Mouse (Mus musculus): ENCODE data around the gene Prkg1. TPM values are rescaled to one million over a fixed set of nuclear protein-coding genes. Genes with fewer than 3 reads are reported as not detected.
A peak's percentile ranks its signal among the peaks of the same experiment; 100 is the strongest.

Prkg1 gene
- polyA plus RNA-seq, 1 experiment from 2014 or later = 3.5 TPM

GRCm38 (mm10) chr19:31594011-31594410, 170.8 kb downstream of the Prkg1 start:
- no peaks in the 10 kb centered on the region for H3K27me3 ChIP-seq
- H3K4me3 ChIP-seq (replicated peaks) = no peak overlapping the region
- WGBS = 68% methylated on average over 1 of the region's 1 CpGs
- H3K4me1 ChIP-seq = no peaks in the 10 kb centered on the region
- H3K36me3 ChIP-seq = no peaks in the 10 kb centered on the region
- no peak overlapping the region for H3K9ac ChIP-seq
- ATAC-seq (replicated peaks; ENCODE audit: low FRiP score) = no peak
- H3K4me2 ChIP-seq = no peak overlapping the region
- H3K27ac ChIP-seq = no peak overlapping the region
- no peaks in the 10 kb centered on the region for H3K9me3 ChIP-seq (replicated peaks)

- no peak overlapping the region for H3K4me3 ChIP-seq (replicated peaks)
- ATAC-seq (replicated peaks; ENCODE audit: low FRiP score) = no peak
- no peaks in the 10 kb centered on the region for H3K36me3 ChIP-seq
- H3K9me3 ChIP-seq (replicated peaks) = no peaks in the 10 kb centered on the region
- H3K27ac ChIP-seq = no peak overlapping the region
- H3K27me3 ChIP-seq = no peaks in the 10 kb centered on the region
- no peak overlapping the region for H3K4me2 ChIP-seq
- WGBS = 88% methylated on average over 5 of the region's 5 CpGs
- H3K4me1 ChIP-seq = no peaks in the 10 kb centered on the region
- no peak overlapping the region for H3K9ac ChIP-seq
Observed at GRCm38 (mm10) chr19:31590701-31591100, 174.1 kb downstream of the Prkg1 start.

DNA sequence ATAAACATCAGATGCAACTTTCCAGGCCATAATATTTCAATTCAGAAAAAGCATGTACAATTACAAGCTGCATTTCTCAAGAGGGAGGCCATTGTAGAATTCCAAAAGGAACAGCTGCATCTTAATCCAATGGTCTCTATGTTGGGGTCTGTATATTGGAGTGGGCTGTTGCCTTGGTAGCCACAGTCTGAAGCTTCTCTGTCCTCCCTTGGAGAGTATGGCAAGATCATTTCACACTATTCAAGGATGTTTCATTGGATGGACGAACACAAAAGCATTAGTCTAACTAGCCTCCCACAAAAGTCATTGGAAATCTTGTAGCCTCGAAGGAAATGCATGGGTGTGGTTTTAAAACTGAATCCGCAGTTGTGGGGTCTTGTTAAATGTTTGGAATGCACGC, 187.7 kb downstream of the Prkg1 start:
- Histone ChIP-seq H3K36me3 (no peaks in the 10 kb centered on the region), H3K9me3 (replicated peaks) (no peaks in the 10 kb centered on the region), H3K4me2 (no peak overlapping the region), H3K27me3 (no peaks in the 10 kb centered on the region), H3K4me3 (replicated peaks) (no peak overlapping the region), H3K9ac (no peak overlapping the region), H3K27ac (no peak overlapping the region), H3K4me1 (no peaks in the 10 kb centered on the region)
- ATAC-seq (replicated peaks; ENCODE audit: low FRiP score) = no peak
- 72% methylated on average over 4 of the region's 4 CpGs for whole genome bisulfite sequencing

- H3K9ac ChIP-seq = no peak overlapping the region
- H3K4me3 ChIP-seq (replicated peaks) = no peak overlapping the region
- H3K27me3 ChIP-seq = no peaks in the 10 kb centered on the region
- no peaks in the 10 kb centered on the region for H3K36me3 ChIP-seq
- H3K27ac ChIP-seq = no peak overlapping the region
- no peak for ATAC-seq (replicated peaks; ENCODE audit: low FRiP score)
- no peaks in the 10 kb centered on the region for H3K9me3 ChIP-seq (replicated peaks)
- 88% methylated on average over 4 of the region's 4 CpGs for WGBS
- H3K4me1 ChIP-seq = no peaks in the 10 kb centered on the region
- H3K4me2 ChIP-seq = no peak overlapping the region
Observed at GRCm38 (mm10) chr19:31564329-31564728, 200.5 kb downstream of the Prkg1 start.

GRCm38 (mm10) chr19:31546063-31546462, 218.8 kb downstream of the Prkg1 start:
- no peaks in the 10 kb centered on the region for H3K36me3 ChIP-seq
- no peak overlapping the region for H3K9ac ChIP-seq
- no peak overlapping the region for H3K4me3 ChIP-seq (replicated peaks)
- no peak overlapping the region for H3K4me2 ChIP-seq
- no peaks in the 10 kb centered on the region for H3K27me3 ChIP-seq
- peak; percentile 70 for ATAC-seq (replicated peaks; ENCODE audit: low FRiP score)
- no peaks in the 10 kb centered on the region for H3K4me1 ChIP-seq
- H3K27ac ChIP-seq = no peak overlapping the region
- H3K9me3 ChIP-seq (replicated peaks) = no peaks in the 10 kb centered on the region
- 50% methylated on average over 5 of the region's 5 CpGs for WGBS

DNA sequence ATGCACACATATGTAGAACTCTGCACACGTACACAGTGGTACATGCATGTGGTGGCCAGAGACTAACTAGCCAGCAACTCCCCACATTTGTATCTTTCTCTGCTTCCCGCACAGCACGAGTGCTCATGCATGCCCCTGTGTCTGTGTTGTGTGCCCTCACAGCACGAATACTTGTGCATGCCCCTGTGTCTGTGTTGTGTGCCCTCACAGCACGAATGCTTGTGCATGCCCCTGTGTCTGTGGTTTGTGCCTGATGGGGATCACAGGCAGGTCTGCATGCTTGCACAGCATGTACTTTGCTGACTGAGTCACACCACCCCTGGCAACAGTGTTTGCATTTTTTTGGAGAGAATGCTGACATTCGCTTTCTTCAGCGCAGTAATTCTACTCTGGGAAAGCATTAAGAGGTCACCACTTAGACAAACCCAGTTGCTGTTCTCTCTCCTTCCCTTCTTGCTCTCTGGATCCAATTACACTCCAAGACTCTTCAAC, 233.5 kb downstream of the Prkg1 start:
- Histone ChIP-seq H3K4me2 (peak overlapping the region; percentile 35), H3K4me3 (replicated peaks) (no peak overlapping the region), H3K4me1 (peaks cover 26% of the 10 kb centered on the region), H3K9ac (no peak overlapping the region), H3K27ac (peak overlapping the region; percentile 77), H3K36me3 (no peaks in the 10 kb centered on the region), H3K27me3 (no peaks in the 10 kb centered on the region), H3K9me3 (replicated peaks) (no peaks in the 10 kb centered on the region)
- ATAC-seq (replicated peaks; ENCODE audit: low FRiP score) = peak; percentile 80
- 22% methylated on average over 7 of the region's 7 CpGs for WGBS

DNA sequence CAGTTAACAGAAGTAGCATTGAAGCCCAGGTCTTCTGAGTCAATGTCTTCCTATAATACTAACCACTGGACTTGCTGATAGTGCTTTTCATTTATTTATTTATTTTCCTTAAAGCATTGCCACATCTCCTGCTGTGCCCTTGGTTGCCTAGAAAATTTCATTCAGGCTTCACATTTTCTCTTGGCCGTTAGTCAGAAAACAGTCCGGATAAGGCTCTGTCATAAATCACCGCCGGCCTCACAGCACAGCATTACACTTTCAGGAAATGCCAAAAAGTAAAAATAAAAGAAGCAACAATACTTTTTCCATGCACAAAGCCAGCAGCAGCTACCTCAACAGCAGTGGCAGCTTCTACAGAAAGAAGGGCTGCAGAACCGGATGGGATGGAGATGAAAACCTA, 234.2 kb downstream of the Prkg1 start:
- Histone ChIP-seq H3K4me3 (replicated peaks) (no peak overlapping the region), H3K4me2 (peak overlapping the region; percentile 35), H3K36me3 (no peaks in the 10 kb centered on the region), H3K9me3 (replicated peaks) (no peaks in the 10 kb centered on the region), H3K27ac (peak overlapping the region; percentile 77), H3K4me1 (peaks cover 26% of the 10 kb centered on the region), H3K27me3 (no peaks in the 10 kb centered on the region), H3K9ac (no peak overlapping the region)
- WGBS = 31% methylated on average over 5 of the region's 5 CpGs
- ATAC-seq (replicated peaks; ENCODE audit: low FRiP score) = peak; percentile 70; the same call in 1 of the 2 replicates

DNA sequence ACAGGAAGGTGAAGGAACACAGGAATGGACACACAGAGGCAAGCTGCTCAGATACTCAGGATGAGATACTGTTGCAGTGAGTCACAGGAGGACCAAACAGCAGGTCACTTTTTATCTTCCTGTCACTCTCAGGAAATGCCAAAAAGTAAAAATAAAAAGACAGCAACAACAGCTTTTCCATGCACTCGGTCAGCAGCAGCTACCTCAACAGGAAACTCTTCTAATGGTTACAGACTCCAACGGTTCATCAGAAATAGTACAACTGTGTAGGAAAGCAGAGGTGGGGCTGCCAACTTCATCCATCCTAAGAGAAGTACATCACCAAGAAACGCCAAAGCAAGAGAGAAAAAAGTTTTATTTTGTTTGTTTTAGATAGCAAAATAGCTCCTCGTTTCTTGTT, 234.9 kb downstream of the Prkg1 start:
- Histone ChIP-seq H3K27me3 (no peaks in the 10 kb centered on the region), H3K9ac (no peak overlapping the region), H3K4me1 (peaks cover 26% of the 10 kb centered on the region), H3K4me3 (replicated peaks) (no peak overlapping the region), H3K9me3 (replicated peaks) (no peaks in the 10 kb centered on the region), H3K4me2 (no peak overlapping the region), H3K36me3 (no peaks in the 10 kb centered on the region), H3K27ac (peak overlapping the region; percentile 81)
- WGBS = 35% methylated on average over 4 of the region's 4 CpGs
- peak; percentile 50; the same call in 1 of the 2 replicates for ATAC-seq (replicated peaks; ENCODE audit: low FRiP score)

- Histone ChIP-seq H3K4me3 (replicated peaks) (no peak overlapping the region), H3K4me2 (no peak overlapping the region), H3K9ac (no peak overlapping the region), H3K27ac (no peak overlapping the region), H3K36me3 (no peaks in the 10 kb centered on the region), H3K27me3 (no peaks in the 10 kb centered on the region), H3K9me3 (replicated peaks) (no peaks in the 10 kb centered on the region), H3K4me1 (no peaks in the 10 kb centered on the region)
- no peak for ATAC-seq (replicated peaks; ENCODE audit: low FRiP score)
- 81% methylated on average over 2 of the region's 2 CpGs for WGBS
Observed at GRCm38 (mm10) chr19:31514490-31514889, 250.3 kb downstream of the Prkg1 start.

DNA sequence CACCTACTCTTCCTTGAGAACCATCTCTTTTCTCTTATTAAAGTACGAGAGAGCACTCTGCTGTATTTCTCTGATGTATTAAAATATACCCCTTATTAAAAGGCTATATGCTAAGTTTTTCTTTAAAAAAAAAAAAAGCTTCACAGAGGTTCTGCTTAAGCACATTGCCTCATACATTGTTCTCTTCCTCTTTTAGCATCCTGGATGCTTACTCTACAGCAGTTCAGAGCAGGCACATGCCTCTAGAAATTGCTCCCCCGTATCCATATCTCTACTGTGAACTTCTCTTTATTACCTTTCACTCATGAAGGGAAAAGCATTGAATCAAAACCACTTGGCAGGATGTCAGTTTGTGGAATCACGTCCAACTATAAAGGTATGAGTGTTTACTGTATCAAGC, 257.0 kb downstream of the Prkg1 start:
- Histone ChIP-seq H3K4me3 (replicated peaks) (no peak overlapping the region), H3K9me3 (replicated peaks) (no peaks in the 10 kb centered on the region), H3K36me3 (no peaks in the 10 kb centered on the region), H3K9ac (no peak overlapping the region), H3K4me1 (no peaks in the 10 kb centered on the region), H3K4me2 (no peak overlapping the region), H3K27ac (no peak overlapping the region), H3K27me3 (no peaks in the 10 kb centered on the region)
- no peak for ATAC-seq (replicated peaks; ENCODE audit: low FRiP score)
- 63% methylated on average over 3 of the region's 3 CpGs for whole genome bisulfite sequencing

DNA sequence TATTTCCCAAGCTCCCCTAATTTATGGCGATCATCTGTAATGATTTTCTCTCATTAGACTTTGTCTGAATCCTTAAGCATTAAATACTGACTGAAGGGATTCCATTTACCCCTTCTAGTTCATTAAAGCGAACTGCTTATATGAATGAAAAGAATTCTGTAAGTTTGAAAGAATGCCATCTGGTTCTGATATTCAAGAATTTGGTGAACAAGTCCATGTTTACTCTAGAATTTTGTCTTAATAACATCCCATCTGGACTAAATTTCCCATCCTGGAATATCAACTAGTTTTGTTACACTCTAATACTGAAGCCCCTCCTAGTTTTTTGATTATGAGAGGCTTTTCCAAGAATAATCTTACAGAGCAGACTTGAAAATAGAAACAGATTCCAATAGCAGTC, 258.5 kb downstream of the Prkg1 start:
- Histone ChIP-seq H3K27me3 (no peaks in the 10 kb centered on the region), H3K27ac (no peak overlapping the region), H3K4me3 (replicated peaks) (no peak overlapping the region), H3K9ac (no peak overlapping the region), H3K4me2 (no peak overlapping the region), H3K9me3 (replicated peaks) (no peaks in the 10 kb centered on the region), H3K36me3 (no peaks in the 10 kb centered on the region), H3K4me1 (no peaks in the 10 kb centered on the region)
- no peak for ATAC-seq (replicated peaks; ENCODE audit: low FRiP score)
- WGBS = 91% methylated on average over 2 of the region's 2 CpGs

DNA sequence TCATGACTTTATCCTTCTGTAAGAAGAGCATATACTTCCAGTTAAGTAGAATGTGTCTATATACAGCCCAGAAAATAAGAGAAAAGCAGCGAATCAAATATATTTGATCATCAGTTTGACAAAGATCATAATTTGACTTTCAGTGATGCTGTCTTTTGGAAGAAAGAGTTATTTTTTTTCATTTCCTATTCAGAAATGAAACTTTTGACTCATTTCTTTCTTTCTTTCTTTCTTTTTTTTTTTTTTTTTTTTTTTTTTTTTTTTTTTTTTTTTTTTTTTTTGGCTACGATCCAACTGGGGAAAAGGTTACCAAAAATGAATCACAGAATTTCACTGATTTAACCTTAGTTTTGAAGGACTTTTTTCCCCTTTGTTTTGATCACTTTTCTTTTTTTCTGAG, 259.8 kb downstream of the Prkg1 start:
- no peaks in the 10 kb centered on the region for H3K27me3 ChIP-seq
- H3K4me1 ChIP-seq = no peaks in the 10 kb centered on the region
- H3K9ac ChIP-seq = no peak overlapping the region
- WGBS = 95% methylated on average over 2 of the region's 2 CpGs
- ATAC-seq (replicated peaks; ENCODE audit: low FRiP score) = no peak
- no peaks in the 10 kb centered on the region for H3K9me3 ChIP-seq (replicated peaks)
- H3K36me3 ChIP-seq = no peaks in the 10 kb centered on the region
- H3K4me2 ChIP-seq = no peak overlapping the region
- H3K27ac ChIP-seq = no peak overlapping the region
- no peak overlapping the region for H3K4me3 ChIP-seq (replicated peaks)

- Histone ChIP-seq H3K9ac (no peak overlapping the region), H3K27ac (no peak overlapping the region), H3K4me2 (no peak overlapping the region), H3K27me3 (no peaks in the 10 kb centered on the region), H3K36me3 (no peaks in the 10 kb centered on the region), H3K4me1 (no peaks in the 10 kb centered on the region), H3K4me3 (replicated peaks) (no peak overlapping the region), H3K9me3 (replicated peaks) (no peaks in the 10 kb centered on the region)
- ATAC-seq (replicated peaks; ENCODE audit: low FRiP score) = no peak
- 95% methylated on average over 4 of the region's 4 CpGs for WGBS
Observed at GRCm38 (mm10) chr19:31497386-31497785, 267.4 kb downstream of the Prkg1 start.
